Mouse (Mus musculus) bone marrow macrophage, adult 2 months (primary cell): ENCODE data around the gene Olfr675. TPM values are rescaled to one million over a fixed set of nuclear protein-coding genes. Genes with fewer than 3 reads are reported as not detected.
"Not testable (repeated sequence)": the region's sequence is repeated elsewhere in the genome, so short reads cannot be mapped to it uniquely, and the experiment has no call there.

ENCODE experiments used
- H3K27ac ChIP-seq: 2 replicates; pipeline ENCODE4 v1.5.1; 2012; ENCODE audit warnings: low read depth, low read length; ENCODE audit not compliant: insufficient read depth
- H3K4me1 ChIP-seq: 2 replicates; pipeline ENCODE4 v1.6.1; 2012; ENCODE audit warnings: low read length; ENCODE audit not compliant: control insufficient read depth, insufficient read depth
- H3K4me3 ChIP-seq: 2 replicates; pipeline ENCODE4 v1.5.1; 2012; ENCODE audit warnings: mild to moderate bottlenecking, low read length, moderate library complexity; ENCODE audit not compliant: insufficient read depth
- CTCF ChIP-seq: IDR thresholded peaks from 2 replicates; pipeline ENCODE4 v1.5.1; 2012; ENCODE audit warnings: low read depth, mild to moderate bottlenecking, low read length, moderate library complexity
- POLR2A ChIP-seq: IDR thresholded peaks from 2 replicates; pipeline ENCODE4 v1.6.1; 2012; ENCODE audit warnings: mild to moderate bottlenecking, low read depth, low read length, borderline replicate concordance
- polyA plus RNA-seq: library from polyadenylated mRNA; stranded (reverse); fragments of >200 nt; gene quantifications from 2 replicates; pipeline ENCODE4 v1.2.4, GENCODE M21; 2012; ENCODE audit not compliant: missing spikeins, insufficient read depth, insufficient read length

Gene Olfr675
- not detected in 2 replicates for polyA plus RNA-seq

- TF ChIP-seq CTCF (no peak), POLR2A (no peak)
- Histone ChIP-seq H3K4me1 (no peaks in the 10 kb centered on the region), H3K4me3 (no peak within 1 kb of the TSS), H3K27ac (no peak within 1 kb of the TSS)
These were observed at the start of gene Olfr675 for GRCm38 (mm10) chr7:105028360-105028759. Gene Olfr675 (minus strand): TSS chr7:105028460.

GRCm38 (mm10) chr7:105064175-105064574 is 35.9 kb upstream of the Olfr675 start, which contains the start of gene Olfr678:
Gene Olfr678 (plus strand): TSS chr7:105064475.
- TF ChIP-seq POLR2A (no peak), CTCF (no peak)
- Histone ChIP-seq H3K27ac (no peak within 1 kb of the TSS), H3K4me3 (no peak within 1 kb of the TSS), H3K4me1 (no peaks in the 10 kb centered on the region)

- TF ChIP-seq CTCF: no peak
- Histone ChIP-seq H3K4me1 (no peaks in the 10 kb centered on the region), H3K4me3 (no peak overlapping the region), H3K27ac (no peak overlapping the region)
These were observed 30.7 kb upstream of the Olfr675 start for GRCm38 (mm10) chr7:105058951-105059350.

- H3K4me3 ChIP-seq, H3K4me1 ChIP-seq, H3K27ac ChIP-seq: not testable (repeated sequence)
These were observed 5.6 kb upstream of the Olfr675 start for GRCm38 (mm10) chr7:105033836-105034235.

- no peak for TF ChIP-seq POLR2A
- no peak for TF ChIP-seq CTCF
- no peak within 1 kb of the TSS for H3K4me3 ChIP-seq
- no peak within 1 kb of the TSS for H3K27ac ChIP-seq
- no peaks in the 10 kb centered on the region for H3K4me1 ChIP-seq
These were observed 4.1 kb upstream of the Olfr675 start, which contains the start of gene Olfr676 for GRCm38 (mm10) chr7:105032398-105032797. Gene Olfr676 (plus strand): TSS chr7:105032698.

- Histone ChIP-seq H3K4me3 (no peak overlapping the region), H3K27ac (no peak overlapping the region), H3K4me1 (no peaks in the 10 kb centered on the region)
- no peak for TF ChIP-seq CTCF
- TF ChIP-seq POLR2A: no peak
These were observed 5.7 kb downstream of the Olfr675 start for GRCm38 (mm10) chr7:105022530-105022929.

GRCm38 (mm10) chr7:105001929-105002328 is 26.3 kb downstream of the Olfr675 start, which contains the start of gene Olfr672:
Gene Olfr672 (minus strand): TSS chr7:105002029.
- TF ChIP-seq CTCF: no peak
- no peak for TF ChIP-seq POLR2A
- no peaks in the 10 kb centered on the region for H3K4me1 ChIP-seq
- no peak within 1 kb of the TSS for H3K4me3 ChIP-seq
- no peak within 1 kb of the TSS for H3K27ac ChIP-seq

- Histone ChIP-seq H3K4me3 (no peak within 1 kb of the TSS), H3K27ac (no peak within 1 kb of the TSS), H3K4me1 (no peaks in the 10 kb centered on the region)
- TF ChIP-seq POLR2A: no peak
- TF ChIP-seq CTCF: no peak
These were observed 49.2 kb downstream of the Olfr675 start, which contains the start of gene Olfr671 for GRCm38 (mm10) chr7:104979026-104979425. Gene Olfr671 (minus strand): TSS chr7:104979126.

GRCm38 (mm10) chr7:104972507-104972906 is 55.8 kb downstream of the Olfr675 start:
- not testable (repeated sequence) for H3K4me1 ChIP-seq, H3K27ac ChIP-seq, H3K4me3 ChIP-seq

Other genes with a start within 250 kb of the Olfr675 start
- not detected in 2 replicates for gene Usp17lb, start 185.9 kb downstream of the Olfr675 start, polyA plus RNA-seq
- gene Usp17la, start 171.5 kb downstream of the Olfr675 start, polyA plus RNA-seq: not detected in 2 replicates
- not detected in 2 replicates for gene Olfr665, start 150.4 kb downstream of the Olfr675 start, polyA plus RNA-seq
- not detected in 2 replicates for gene Olfr666, start 132.5 kb downstream of the Olfr675 start, polyA plus RNA-seq
- gene Olfr667, start 107.0 kb downstream of the Olfr675 start, polyA plus RNA-seq: not detected in 2 replicates
- gene Olfr668, start 100.4 kb downstream of the Olfr675 start, polyA plus RNA-seq: not detected in 2 replicates
- gene Olfr669, start 94.2 kb downstream of the Olfr675 start, polyA plus RNA-seq: not detected in 2 replicates
- not detected in 2 replicates for gene Olfr670, start 65.8 kb downstream of the Olfr675 start, polyA plus RNA-seq
- gene Olfr671, start 49.3 kb downstream of the Olfr675 start, polyA plus RNA-seq: not detected in 2 replicates
- gene Olfr672, start 26.4 kb downstream of the Olfr675 start, polyA plus RNA-seq: not detected in 2 replicates
- not detected in 2 replicates for gene Olfr676, start 4.2 kb upstream of the Olfr675 start, polyA plus RNA-seq
- not detected in 2 replicates for gene Olfr677, start 22.9 kb upstream of the Olfr675 start, polyA plus RNA-seq
- not detected in 2 replicates for gene Olfr678, start 36.0 kb upstream of the Olfr675 start, polyA plus RNA-seq
- gene Olfr679, start 52.7 kb upstream of the Olfr675 start, polyA plus RNA-seq: not detected in 2 replicates
- gene Olfr680-ps1, start 64.4 kb upstream of the Olfr675 start, polyA plus RNA-seq: not detected in 2 replicates
- gene Olfr681, start 88.4 kb upstream of the Olfr675 start, polyA plus RNA-seq: not detected in 2 replicates
- not detected in 2 replicates for gene Olfr683, start 118.6 kb upstream of the Olfr675 start, polyA plus RNA-seq
- gene Olfr684, start 135.2 kb upstream of the Olfr675 start, polyA plus RNA-seq: not detected in 2 replicates
- gene Olfr685, start 157.6 kb upstream of the Olfr675 start, polyA plus RNA-seq: not detected in 2 replicates
- not detected in 2 replicates for gene Olfr686, start 179.0 kb upstream of the Olfr675 start, polyA plus RNA-seq